Mouse (Mus musculus): ENCODE measurements at regions not wholly inside any gene's neighbourhood (a gene's known extent, or its start where the extent isn't known, plus 50 kb on each side); places are given as distances from the start of the nearest gene placed in this dataset.

DNA sequence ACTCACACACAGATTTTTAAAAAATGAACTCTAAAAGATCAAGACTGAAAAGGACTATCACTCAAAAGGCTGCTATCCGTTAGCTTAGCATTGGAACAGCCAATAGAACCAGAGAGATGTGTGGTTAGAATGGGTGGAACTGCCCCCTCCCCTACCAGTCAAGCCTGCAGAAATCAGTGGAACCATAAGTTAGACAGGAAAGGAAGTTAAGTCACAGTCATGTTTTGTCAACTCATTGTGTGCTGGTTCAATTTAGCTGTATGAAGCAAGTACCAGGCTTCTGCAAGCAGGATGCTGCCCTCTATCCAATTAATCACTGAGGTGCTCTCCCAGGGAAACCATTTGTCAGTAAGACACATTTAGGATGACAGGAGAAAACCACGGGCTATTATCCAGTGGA lies 117.1 kb downstream of the Gm9817 start:
- TF ChIP-seq TCF3 (IDR thresholded peaks at IDR 0.05; ENCODE audit: insufficient read length, low read depth) (no peak), POLR2A (IDR thresholded peaks at IDR 0.05; ENCODE audit: insufficient read length, low read depth) (no peak), MAX (IDR thresholded peaks at IDR 0.05; ENCODE audit: low read depth) (no peak), MYOG (IDR thresholded peaks at IDR 0.05; ENCODE audit: control insufficient read depth in 1 of 3, insufficient read depth in 1 of 3, insufficient read length in 2 of 3, low read depth in 2 of 3) (no peak), USF1 (IDR thresholded peaks at IDR 0.05; ENCODE audit: low read depth) (no peak), TCF12 (IDR thresholded peaks at IDR 0.05; ENCODE audit: insufficient read depth, poor library complexity, severe bottlenecking) (no peak), POLR2AphosphoS2 (IDR thresholded peaks at IDR 0.05; ENCODE audit: insufficient read length, low read depth) (no peak), CEBPB (IDR thresholded peaks at IDR 0.05; ENCODE audit: insufficient read depth, poor library complexity, severe bottlenecking) (no peak), E2F4 (IDR thresholded peaks at IDR 0.05; ENCODE audit: insufficient read depth) (no peak), REST (IDR thresholded peaks at IDR 0.05; ENCODE audit: insufficient read depth, insufficient read length) (no peak), SRF (IDR thresholded peaks at IDR 0.05; ENCODE audit: control insufficient read depth, insufficient read length, low read depth) (no peak), MYOD1 (IDR thresholded peaks at IDR 0.05; ENCODE audit: control insufficient read depth in 1 of 3, insufficient read length in 2 of 3, low read depth in 2 of 3) (no peak)

Measured in myocyte (in vitro differentiated cells).